Mouse (Mus musculus) layer of hippocampus, adult 9-11 months (tissue): ENCODE measurements at regions not wholly inside any gene's neighbourhood (a gene's known extent, or its start where the extent isn't known, plus 50 kb on each side); places are given as distances from the start of the nearest gene placed in this dataset.
A peak's percentile ranks its signal among the peaks of the same experiment; 100 is the strongest.

Experiments used
- DNase-seq: peaks from one replicate; pipeline ENCODE4 v3.0.0; 2022

- DNase-seq: no peak
Measured at GRCm38 (mm10) chr13:84345791-84346511, 123.9 kb downstream of the Tmem161b start.

- no peak for DNase-seq
Measured at GRCm38 (mm10) chr13:84346569-84346968, 124.5 kb downstream of the Tmem161b start.

- peak; percentile 69 for DNase-seq
Measured at GRCm38 (mm10) chr13:84347181-84347913, 125.3 kb downstream of the Tmem161b start.

- peak; percentile 98 for DNase-seq
Measured at GRCm38 (mm10) chr13:84347914-84348700, 126.0 kb downstream of the Tmem161b start.

GRCm38 (mm10) chr13:84348701-84348975 lies 126.5 kb downstream of the Tmem161b start:
- DNase-seq: no peak

GRCm38 (mm10) chr13:84349001-84349720 lies 127.1 kb downstream of the Tmem161b start:
- peak; percentile 75 for DNase-seq

- DNase-seq: no peak
Measured at GRCm38 (mm10) chr13:84349721-84350040, 127.6 kb downstream of the Tmem161b start.

GRCm38 (mm10) chr13:84350791-84351190 lies 128.7 kb downstream of the Tmem161b start:
- DNase-seq: no peak

- DNase-seq: no peak
Measured at GRCm38 (mm10) chr13:84356455-84356854, 134.4 kb downstream of the Tmem161b start.

GRCm38 (mm10) chr13:84360536-84360935 lies 138.4 kb downstream of the Tmem161b start:
- DNase-seq: no peak

GRCm38 (mm10) chr13:84364069-84364468 lies 142.0 kb downstream of the Tmem161b start:
- no peak for DNase-seq

GRCm38 (mm10) chr13:84365503-84365902 lies 143.4 kb downstream of the Tmem161b start:
- no peak for DNase-seq

- DNase-seq: no peak
Measured at GRCm38 (mm10) chr13:84366017-84366416, 143.9 kb downstream of the Tmem161b start.

- no peak for DNase-seq
Measured at GRCm38 (mm10) chr13:84366839-84367238, 144.7 kb downstream of the Tmem161b start.

GRCm38 (mm10) chr13:84368225-84368624 lies 146.1 kb downstream of the Tmem161b start:
- DNase-seq: no peak

- no peak for DNase-seq
Measured at GRCm38 (mm10) chr13:84374711-84375257, 152.7 kb downstream of the Tmem161b start.

GRCm38 (mm10) chr13:84375941-84376340 lies 153.8 kb downstream of the Tmem161b start:
- no peak for DNase-seq

- no peak for DNase-seq
Measured at GRCm38 (mm10) chr13:84378553-84379332, 156.6 kb downstream of the Tmem161b start.

- DNase-seq: no peak
Measured at GRCm38 (mm10) chr13:84391554-84391953, 169.5 kb downstream of the Tmem161b start.

- DNase-seq: peak; percentile 3
Measured at GRCm38 (mm10) chr13:84398476-84399344, 176.6 kb downstream of the Tmem161b start.
